Mouse (Mus musculus): ENCODE measurements around the gene Dirc2.

- TF ChIP-seq CTCF (conservative IDR thresholded peaks at IDR 0.05; ENCODE audit: insufficient read depth, insufficient read length, low read depth, low read length) (no peak), POLR2A (IDR thresholded peaks at IDR 0.05; ENCODE audit: low read depth, low read length) (no peak)
These were observed 58.2 kb downstream of the Dirc2 start for GRCm38 (mm10) chr16:35711004-35711403.
